Mouse (Mus musculus): ENCODE measurements around the gene Rnf180. TPM values are rescaled to one million over a fixed set of nuclear protein-coding genes. Genes with fewer than 3 reads are reported as not detected.

Gene Rnf180
- polyA plus RNA-seq, 1 experiment from 2014 or later, result 35.6 TPM

Other genes with a start within 250 kb of the Rnf180 start
- 2.0 and 3.7 TPM in 2 replicates for gene Rgs7bp, start 239.9 kb downstream of the Rnf180 start, polyA plus RNA-seq (2014; fragmentation: Nextera tagmentation; extraction: Ambion mirVana)
- gene 4933425L06Rik, start 212.7 kb downstream of the Rnf180 start, polyA plus RNA-seq (2014; fragmentation: Nextera tagmentation; extraction: Ambion mirVana), result not detected in 2 replicates
- 0.62 and 1.3 TPM in 2 replicates for gene Htr1a, start 148.8 kb upstream of the Rnf180 start, polyA plus RNA-seq (2014; fragmentation: Nextera tagmentation; extraction: Ambion mirVana)

Data from forebrain, embryonic 14.5 days (tissue).